Mouse (Mus musculus) liver, embryonic 16.5 days (tissue): Measurements from ENCODE around the gene Fbxw11. TPM values are rescaled to one million over a fixed set of nuclear protein-coding genes. Genes with fewer than 3 reads are reported as not detected.
"Not testable (repeated sequence)": the region's sequence is repeated elsewhere in the genome, so short reads cannot be mapped to it uniquely, and the experiment has no call there.

Experiments
- ATAC-seq: fragments of 200-750 bp; cut with Nextera tagmentation; 2 replicates; pipeline ENCODE4 v1.8.0; 2017; ENCODE audit warnings: low read depth, mild to moderate bottlenecking, moderate number of reproducible peaks, moderate library complexity
- H3K27ac ChIP-seq: fragments of 300-500 bp; sonication (generic); 2 replicates; pipeline ENCODE4 v1.5.1; 2014; ENCODE audit warnings: mild to moderate bottlenecking, low read length
- H3K27me3 ChIP-seq: fragments of 300-500 bp; sonication (generic); 2 replicates; pipeline ENCODE4 v1.6.1; 2014; ENCODE audit warnings: low read depth, low read length, mixed read lengths; ENCODE audit not compliant: control insufficient read depth, insufficient read depth
- H3K36me3 ChIP-seq: fragments of 300-500 bp; sonication (generic); 2 replicates; pipeline ENCODE4 v1.6.1; 2014; ENCODE audit warnings: mild to moderate bottlenecking; ENCODE audit not compliant: control insufficient read depth, insufficient read depth
- H3K4me1 ChIP-seq: fragments of 300-500 bp; sonication (generic); 2 replicates; pipeline ENCODE4 v1.6.1; 2014; ENCODE audit warnings: low read depth, low read length, mixed read lengths; ENCODE audit not compliant: control insufficient read depth
- H3K4me2 ChIP-seq: fragments of 300-500 bp; sonication (generic); 2 replicates; pipeline ENCODE4 v1.6.1; 2014; ENCODE audit warnings: low read depth, low read length, mixed read lengths
- H3K4me3 ChIP-seq: fragments of 300-500 bp; sonication (generic); 2 replicates; pipeline ENCODE4 v1.5.1; 2014; ENCODE audit warnings: low read depth, mild to moderate bottlenecking, low read length
- H3K9ac ChIP-seq: fragments of 300-500 bp; sonication (generic); 2 replicates; pipeline ENCODE4 v1.6.1; 2014; ENCODE audit warnings: low read depth, low read length
- H3K9me3 ChIP-seq: fragments of 300-500 bp; sonication (generic); replicated peaks from 2 replicates; pipeline ENCODE4 v1.6.1; 2016; ENCODE audit warnings: low read length; ENCODE audit not compliant: control insufficient read depth
- WGBS: fragments of 180-500 bp; shearing (Covaris S2); extraction: QIAGEN DNeasy Blood & Tissue Kit; methylation state at CpG from one replicate; pipeline ENCODE4 v1.1.7; 2014; ENCODE audit not compliant: insufficient replicate concordance; 5-methylcytosine and 5-hydroxymethylcytosine counted together
- polyA plus RNA-seq: library from polyadenylated mRNA; unstranded; fragments of >200 nt; fragmentation: Nextera tagmentation; extraction: Ambion mirVana; gene quantifications from 2 replicates; pipeline ENCODE4 v1.2.1, GENCODE M21; 2015

The Fbxw11 gene
- polyA plus RNA-seq, 1 experiment from 2014 or later = 19.8 TPM

- no peak for ATAC-seq
- WGBS = 73% methylated on average over 6 of the region's 6 CpGs
- Histone ChIP-seq H3K4me3 (no peak overlapping the region), H3K4me2 (no peak overlapping the region), H3K27me3 (no peaks in the 10 kb centered on the region), H3K27ac (no peak overlapping the region), H3K9ac (no peak overlapping the region), H3K9me3 (no peaks in the 10 kb centered on the region), H3K4me1 (no peaks in the 10 kb centered on the region), H3K36me3 (no peaks in the 10 kb centered on the region)
Observed at GRCm38 (mm10) chr11:32610616-32611015, 31.9 kb upstream of the Fbxw11 start.

GRCm38 (mm10) chr11:32612304-32612703 lies 30.2 kb upstream of the Fbxw11 start:
- 64% methylated on average over 6 of the region's 6 CpGs for WGBS
- H3K9me3 ChIP-seq = no peaks in the 10 kb centered on the region

GRCm38 (mm10) chr11:32614463-32614862 lies 28.1 kb upstream of the Fbxw11 start:
- Histone ChIP-seq H3K4me3 (no peak overlapping the region), H3K4me1 (peaks cover 4% of the 10 kb centered on the region; the same call in 1 of the 2 replicates), H3K27ac (no peak overlapping the region), H3K36me3 (no peaks in the 10 kb centered on the region), H3K4me2 (no peak overlapping the region), H3K27me3 (no peaks in the 10 kb centered on the region), H3K9ac (no peak overlapping the region), H3K9me3 (no peaks in the 10 kb centered on the region)
- WGBS = 90% methylated on average over 29 of the region's 29 CpGs
- ATAC-seq = no peak

More at GRCm38 (mm10) chr11:32612304-32612703, 30.2 kb upstream of the Fbxw11 start:
- Histone ChIP-seq H3K27ac (no peak overlapping the region), H3K36me3 (no peaks in the 10 kb centered on the region), H3K4me3 (no peak overlapping the region), H3K27me3 (no peaks in the 10 kb centered on the region), H3K4me2 (no peak overlapping the region), H3K9ac (no peak overlapping the region), H3K4me1 (no peaks in the 10 kb centered on the region)
- ATAC-seq = no peak

- Histone ChIP-seq H3K27me3 (no peaks in the 10 kb centered on the region), H3K4me3 (no peak overlapping the region), H3K9me3 (no peaks in the 10 kb centered on the region), H3K9ac (no peak overlapping the region), H3K27ac (no peak overlapping the region), H3K4me1 (peaks cover 4% of the 10 kb centered on the region; the same call in 1 of the 2 replicates), H3K36me3 (no peaks in the 10 kb centered on the region), H3K4me2 (no peak overlapping the region)
- no peak for ATAC-seq
- 61% methylated on average over 11 of the region's 11 CpGs for WGBS
Observed at GRCm38 (mm10) chr11:32615561-32615960, 27.0 kb upstream of the Fbxw11 start.

GRCm38 (mm10) chr11:32616091-32616490 lies 26.4 kb upstream of the Fbxw11 start:
- Histone ChIP-seq H3K36me3 (no peaks in the 10 kb centered on the region), H3K4me2 (no peak overlapping the region), H3K4me1 (peaks cover 4% of the 10 kb centered on the region; the same call in 1 of the 2 replicates), H3K4me3 (no peak overlapping the region), H3K9ac (no peak overlapping the region), H3K27ac (no peak overlapping the region), H3K27me3 (no peaks in the 10 kb centered on the region), H3K9me3 (no peaks in the 10 kb centered on the region)
- ATAC-seq = no peak
- 72% methylated on average over 6 of the region's 6 CpGs for WGBS

- Histone ChIP-seq H3K36me3 (no peaks in the 10 kb centered on the region), H3K4me3 (no peak overlapping the region), H3K9ac (no peak overlapping the region), H3K9me3 (no peaks in the 10 kb centered on the region), H3K27ac (no peak overlapping the region), H3K4me2 (no peak overlapping the region), H3K27me3 (no peaks in the 10 kb centered on the region), H3K4me1 (peaks cover 4% of the 10 kb centered on the region; the same call in 1 of the 2 replicates)
- WGBS = 60% methylated on average over 1 of the region's 1 CpGs
- no peak for ATAC-seq
Observed at GRCm38 (mm10) chr11:32618036-32618435, 24.5 kb upstream of the Fbxw11 start.

GRCm38 (mm10) chr11:32618641-32619040 lies 23.9 kb upstream of the Fbxw11 start:
- not testable (repeated sequence) for H3K36me3 ChIP-seq, H3K9me3 ChIP-seq, H3K27me3 ChIP-seq, ATAC-seq, H3K4me3 ChIP-seq, H3K4me2 ChIP-seq, H3K27ac ChIP-seq, H3K4me1 ChIP-seq, H3K9ac ChIP-seq
- WGBS = 74% methylated on average over 5 of the region's 5 CpGs

- Histone ChIP-seq H3K27ac (no peak overlapping the region), H3K4me1 (peaks cover 4% of the 10 kb centered on the region; the same call in 1 of the 2 replicates), H3K36me3 (no peaks in the 10 kb centered on the region), H3K4me3 (no peak overlapping the region), H3K4me2 (no peak overlapping the region), H3K27me3 (no peaks in the 10 kb centered on the region), H3K9ac (no peak overlapping the region), H3K9me3 (no peaks in the 10 kb centered on the region)
- 31% methylated on average over 8 of the region's 8 CpGs for WGBS
- ATAC-seq = peak; percentile 24; the same call in 1 of the 2 replicates
Observed at GRCm38 (mm10) chr11:32619257-32619816, 23.2 kb upstream of the Fbxw11 start.

- H3K4me3 ChIP-seq = no peak overlapping the region
- H3K27ac ChIP-seq = no peak overlapping the region
- no peak overlapping the region for H3K9ac ChIP-seq
- H3K4me1 ChIP-seq = peaks cover 4% of the 10 kb centered on the region; the same call in 1 of the 2 replicates
- no peak for ATAC-seq
- H3K4me2 ChIP-seq = no peak overlapping the region
- no peaks in the 10 kb centered on the region for H3K9me3 ChIP-seq
- H3K36me3 ChIP-seq = no peaks in the 10 kb centered on the region
- no peaks in the 10 kb centered on the region for H3K27me3 ChIP-seq
- WGBS = 70% methylated on average over 6 of the region's 6 CpGs
Observed at GRCm38 (mm10) chr11:32619866-32620456, 22.6 kb upstream of the Fbxw11 start.
